Mouse (Mus musculus) forebrain, embryonic 15.5 days (tissue): ENCODE results near the gene Nos3. TPM values are rescaled to one million over a fixed set of nuclear protein-coding genes. Genes with fewer than 3 reads are reported as not detected.
A peak's percentile ranks its signal among the peaks of the same experiment; 100 is the strongest.

Experiments
- ATAC-seq: fragments of 200-750 bp; cut with Nextera tagmentation; replicated peaks from 2 replicates; pipeline ENCODE4 v1.8.0; 2017; ENCODE audit warnings: mild to moderate bottlenecking, moderate TSS enrichment, moderate library complexity
- H3K27ac ChIP-seq: fragments of 300-500 bp; sonication (generic); replicated peaks from 2 replicates; pipeline ENCODE4 v1.5.1; 2015; ENCODE audit warnings: mild to moderate bottlenecking, inconsistent platforms
- H3K27me3 ChIP-seq: fragments of 300-500 bp; sonication (generic); 2 replicates; pipeline ENCODE4 v1.6.1; 2015; ENCODE audit warnings: inconsistent platforms
- H3K36me3 ChIP-seq: fragments of 300-500 bp; sonication (generic); 2 replicates; pipeline ENCODE4 v1.6.1; 2015; ENCODE audit warnings: mild to moderate bottlenecking, inconsistent platforms
- H3K4me1 ChIP-seq: fragments of 300-500 bp; sonication (generic); 2 replicates; pipeline ENCODE4 v1.6.1; 2015; ENCODE audit warnings: inconsistent platforms
- H3K4me2 ChIP-seq: fragments of 300-500 bp; sonication (generic); replicated peaks from 2 replicates; pipeline ENCODE4 v1.6.1; 2015; ENCODE audit warnings: mild to moderate bottlenecking, inconsistent platforms
- H3K4me3 ChIP-seq: fragments of 300-500 bp; sonication (generic); 2 replicates; pipeline ENCODE4 v1.5.1; 2015; ENCODE audit warnings: mild to moderate bottlenecking, inconsistent platforms
- H3K9ac ChIP-seq: fragments of 300-500 bp; sonication (generic); replicated peaks from 2 replicates; pipeline ENCODE4 v1.6.1; 2015; ENCODE audit warnings: mild to moderate bottlenecking, inconsistent platforms
- H3K9me3 ChIP-seq: fragments of 300-500 bp; sonication (generic); 2 replicates; pipeline ENCODE4 v1.6.1; 2016; ENCODE audit warnings: inconsistent platforms
- WGBS: fragments of 180-500 bp; shearing (Covaris S2); methylation state at CpG from one replicate; pipeline ENCODE4 v1.1.7; 2015; ENCODE audit warnings: mixed read lengths; 5-methylcytosine and 5-hydroxymethylcytosine counted together
- polyA plus RNA-seq: library from polyadenylated mRNA; unstranded; fragments of >200 nt; fragmentation: Nextera tagmentation; extraction: Ambion mirVana; gene quantifications from 2 replicates; pipeline ENCODE4 v1.2.1, GENCODE M21; 2015

Nos3 gene
- 7.4 TPM in 2 replicates for polyA plus RNA-seq

GRCm38 (mm10) chr5:24364508-24364907, at the start of gene Nos3:
Nos3 (plus strand) TSS chr5:24364810.
- H3K27me3 ChIP-seq: no peaks in the 10 kb centered on the region
- no peak within 1 kb of the TSS; the same call in 1 of the 2 replicates for H3K9ac ChIP-seq
- no peaks in the 10 kb centered on the region for H3K36me3 ChIP-seq
- no peak for ATAC-seq
- H3K9me3 ChIP-seq: no peaks in the 10 kb centered on the region
- H3K4me1 ChIP-seq: no peaks in the 10 kb centered on the region
- H3K4me3 ChIP-seq: no peak within 1 kb of the TSS
- H3K27ac ChIP-seq: no peak within 1 kb of the TSS
- H3K4me2 ChIP-seq: no peak within 1 kb of the TSS
- WGBS: 29% methylated on average over 12 of the region's 12 CpGs

- H3K36me3 ChIP-seq: no peaks in the 10 kb centered on the region; the same call in 1 of the 2 replicates
- no peak overlapping the region for H3K27ac ChIP-seq
- peaks cover 29% of the 10 kb centered on the region for H3K4me1 ChIP-seq
- 13% methylated on average over 13 of the region's 13 CpGs for WGBS
- no peak overlapping the region for H3K4me3 ChIP-seq
- no peak overlapping the region for H3K9ac ChIP-seq
- no peaks in the 10 kb centered on the region for H3K9me3 ChIP-seq
- H3K4me2 ChIP-seq: no peak overlapping the region
- no peaks in the 10 kb centered on the region for H3K27me3 ChIP-seq
- 0 out of 2 replicates have a peak, but pooled peaks have one; percentile 36 for ATAC-seq
Observed at GRCm38 (mm10) chr5:24319776-24320466, 44.7 kb upstream of the Nos3 start.

DNA sequence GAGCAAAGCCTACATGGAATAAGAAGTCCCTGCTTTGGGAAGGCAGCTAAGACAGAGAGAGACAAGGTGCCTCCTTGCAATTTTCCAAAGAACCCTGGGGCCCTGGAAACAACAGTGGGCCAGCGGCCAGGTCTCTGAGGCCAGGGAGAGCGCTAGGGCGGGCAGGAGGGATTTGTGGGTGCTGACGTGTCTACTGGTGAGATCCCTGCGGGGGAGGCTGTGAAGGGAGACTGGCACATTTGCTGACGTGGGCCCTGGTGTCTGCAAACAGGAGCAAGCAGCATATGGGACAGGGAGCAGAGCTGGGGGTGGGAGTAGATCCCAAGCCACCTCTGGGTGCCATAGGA, 44.2 kb upstream of the Nos3 start:
- Histone ChIP-seq H3K4me3 (no peak overlapping the region), H3K4me2 (no peak overlapping the region), H3K9ac (no peak overlapping the region), H3K27me3 (no peaks in the 10 kb centered on the region), H3K36me3 (no peaks in the 10 kb centered on the region; the same call in 1 of the 2 replicates), H3K4me1 (peaks cover 29% of the 10 kb centered on the region), H3K9me3 (no peaks in the 10 kb centered on the region), H3K27ac (no peak overlapping the region)
- ATAC-seq: no peak
- 21% methylated on average over 6 of the region's 6 CpGs for WGBS

GRCm38 (mm10) chr5:24320894-24321293, 43.7 kb upstream of the Nos3 start:
- Histone ChIP-seq H3K4me1 (peaks cover 29% of the 10 kb centered on the region), H3K36me3 (no peaks in the 10 kb centered on the region; the same call in 1 of the 2 replicates), H3K9ac (no peak overlapping the region), H3K9me3 (no peaks in the 10 kb centered on the region), H3K27me3 (no peaks in the 10 kb centered on the region), H3K27ac (no peak overlapping the region), H3K4me3 (no peak overlapping the region), H3K4me2 (no peak overlapping the region)
- 48% methylated on average over 5 of the region's 5 CpGs for whole genome bisulfite sequencing
- ATAC-seq: no peak

DNA sequence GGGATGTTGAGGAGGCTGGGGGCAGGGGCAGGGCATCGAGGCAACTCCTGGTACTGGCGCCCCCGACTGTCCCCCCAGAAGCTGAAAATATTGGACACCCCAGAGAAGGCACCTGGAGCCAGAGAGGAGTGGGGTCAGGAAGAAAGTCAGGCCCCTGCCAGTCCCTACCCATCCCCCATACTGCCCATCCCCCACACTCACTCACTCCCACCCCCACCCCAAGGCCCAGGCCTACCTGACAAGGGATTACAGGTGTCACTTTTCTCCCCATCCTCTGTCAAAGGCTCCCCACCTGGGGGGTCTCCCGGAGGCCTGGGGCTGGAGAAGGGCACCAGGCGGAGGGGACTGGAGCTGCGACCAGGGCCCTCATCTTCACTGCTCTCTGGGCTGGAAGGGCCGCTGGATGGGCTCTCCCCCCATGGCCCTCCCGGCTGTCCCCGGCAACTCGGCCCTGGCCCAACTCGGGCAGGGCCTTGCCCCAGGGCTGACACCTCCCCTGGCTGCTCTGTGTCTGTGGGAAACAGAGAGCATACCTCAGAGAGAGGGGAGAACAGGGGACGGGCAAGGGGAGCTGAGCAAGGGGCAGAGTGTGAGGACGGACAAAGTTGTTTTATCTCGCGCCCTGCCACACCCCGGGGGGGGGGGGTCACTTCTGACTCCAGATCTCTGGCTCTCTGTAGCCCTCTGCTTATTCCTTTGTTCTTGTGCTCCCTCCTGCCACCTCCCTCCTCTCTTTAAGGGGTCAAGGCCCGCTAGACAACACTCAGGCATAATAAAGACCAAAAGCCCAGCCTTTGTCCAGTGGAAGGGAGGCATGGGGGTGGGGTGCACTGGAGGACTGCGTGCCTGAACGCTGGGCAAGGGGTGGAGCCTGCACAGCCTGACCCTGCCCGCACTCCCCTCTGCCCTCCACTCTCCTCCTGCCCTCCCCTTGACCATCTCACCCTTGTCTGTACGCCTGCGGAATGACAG, 42.6 kb upstream of the Nos3 start:
- WGBS: 12% methylated on average over 22 of the region's 22 CpGs
- Histone ChIP-seq H3K4me1 (peaks cover 29% of the 10 kb centered on the region), H3K4me2 (no peak overlapping the region), H3K9ac (no peak overlapping the region), H3K27me3 (no peaks in the 10 kb centered on the region), H3K9me3 (no peaks in the 10 kb centered on the region), H3K27ac (no peak overlapping the region), H3K4me3 (no peak overlapping the region), H3K36me3 (peaks cover 6% of the 10 kb centered on the region)
- ATAC-seq: no peak

DNA sequence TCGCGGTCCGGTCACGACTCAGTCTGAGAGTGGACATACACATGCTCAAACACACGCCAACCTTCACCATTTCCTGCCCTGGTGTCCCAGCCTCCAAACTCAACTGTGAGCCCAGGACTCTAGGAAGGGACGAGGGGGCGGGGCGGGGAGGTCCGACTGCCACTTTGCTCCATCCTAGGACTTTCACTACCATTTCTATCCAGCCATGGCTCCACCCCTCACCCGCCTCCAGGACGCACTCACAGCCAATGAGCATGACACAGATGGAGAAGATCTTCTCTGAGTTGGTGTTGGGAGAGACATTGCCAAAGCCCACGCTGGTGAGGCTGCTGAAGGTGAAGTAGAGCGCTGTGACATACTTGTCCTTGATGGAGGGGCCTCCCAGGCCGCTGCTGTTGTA, 39.4 kb upstream of the Nos3 start:
- WGBS: 58% methylated on average over 14 of the region's 14 CpGs
- Histone ChIP-seq H3K4me2 (no peak overlapping the region), H3K4me1 (peaks cover 36% of the 10 kb centered on the region), H3K27me3 (no peaks in the 10 kb centered on the region), H3K27ac (no peak overlapping the region), H3K36me3 (peaks cover 6% of the 10 kb centered on the region), H3K4me3 (no peak overlapping the region), H3K9ac (no peak overlapping the region), H3K9me3 (no peaks in the 10 kb centered on the region)
- no peak for ATAC-seq

GRCm38 (mm10) chr5:24326166-24326841, 38.3 kb upstream of the Nos3 start:
- Histone ChIP-seq H3K36me3 (peaks cover 6% of the 10 kb centered on the region), H3K4me2 (no peak overlapping the region), H3K27me3 (no peaks in the 10 kb centered on the region), H3K9ac (no peak overlapping the region), H3K4me3 (no peak overlapping the region), H3K27ac (no peak overlapping the region), H3K9me3 (no peaks in the 10 kb centered on the region), H3K4me1 (peaks cover 27% of the 10 kb centered on the region)
- no peak for ATAC-seq
- 91% methylated on average over 15 of the region's 15 CpGs for WGBS

GRCm38 (mm10) chr5:24326842-24327417, 37.7 kb upstream of the Nos3 start:
- Histone ChIP-seq H3K4me2 (no peak overlapping the region), H3K36me3 (peaks cover 6% of the 10 kb centered on the region), H3K27ac (no peak overlapping the region), H3K4me3 (no peak overlapping the region), H3K9ac (no peak overlapping the region), H3K27me3 (no peaks in the 10 kb centered on the region), H3K9me3 (no peaks in the 10 kb centered on the region), H3K4me1 (peaks cover 25% of the 10 kb centered on the region)
- no peak for ATAC-seq
- WGBS: 63% methylated on average over 4 of the region's 4 CpGs

- Histone ChIP-seq H3K9me3 (no peaks in the 10 kb centered on the region), H3K4me3 (peak overlapping the region; percentile 21), H3K9ac (peak overlapping the region; percentile 38), H3K27me3 (no peaks in the 10 kb centered on the region), H3K27ac (no peak overlapping the region; the same call in 1 of the 2 replicates), H3K36me3 (peaks cover 6% of the 10 kb centered on the region), H3K4me1 (peaks cover 17% of the 10 kb centered on the region), H3K4me2 (peak overlapping the region; percentile 46)
- WGBS: 52% methylated on average over 6 of the region's 6 CpGs
- ATAC-seq: peak; percentile 32; the same call in 1 of the 2 replicates
Observed at GRCm38 (mm10) chr5:24328813-24329211, 35.8 kb upstream of the Nos3 start.

DNA sequence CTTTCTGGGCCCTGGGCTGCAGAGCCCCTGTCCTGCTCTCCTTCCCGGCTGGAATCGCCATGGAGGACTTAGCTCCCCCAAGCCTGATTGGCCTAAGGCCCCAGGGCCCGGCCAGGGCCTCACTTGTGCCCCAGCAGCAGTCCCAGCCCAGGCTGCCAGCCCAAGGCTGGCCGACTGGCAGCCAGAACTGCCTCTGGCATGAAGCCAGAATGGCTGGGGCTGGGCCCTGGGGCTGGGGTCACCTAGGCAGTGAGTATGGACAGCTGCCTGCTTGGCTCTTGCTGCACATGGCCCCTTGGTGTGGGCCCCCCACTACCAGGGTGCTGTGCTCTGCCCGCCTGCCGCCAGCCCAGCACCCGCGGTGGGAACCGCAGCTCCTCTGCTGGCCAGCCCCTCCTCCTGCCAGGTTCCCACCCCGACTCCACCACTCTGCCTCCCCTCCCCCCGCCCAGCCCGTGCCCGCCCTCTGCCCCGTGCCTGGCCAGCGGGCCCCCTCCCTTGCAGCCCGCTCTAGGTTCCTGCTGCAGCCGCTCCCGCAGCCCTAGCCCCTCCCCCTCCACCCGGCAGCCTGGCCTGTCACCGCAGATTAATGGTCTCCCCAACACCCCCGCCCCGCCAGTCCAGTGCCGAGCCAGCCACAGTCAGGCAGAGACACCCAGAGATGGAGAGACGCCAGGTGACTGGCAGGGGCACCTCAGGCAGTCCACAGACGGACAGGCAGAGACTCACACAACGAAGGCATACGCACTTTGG, 35.2 kb upstream of the Nos3 start:
- peak; percentile 67 for ATAC-seq
- Histone ChIP-seq H3K27ac (no peak overlapping the region; the same call in 1 of the 2 replicates), H3K4me2 (peak overlapping the region; percentile 46), H3K27me3 (no peaks in the 10 kb centered on the region), H3K36me3 (peaks cover 6% of the 10 kb centered on the region; the same call in 1 of the 2 replicates), H3K9me3 (no peaks in the 10 kb centered on the region), H3K4me3 (peak overlapping the region; percentile 21), H3K9ac (peak overlapping the region; percentile 38), H3K4me1 (peaks cover 17% of the 10 kb centered on the region)
- 3% methylated on average over 26 of the region's 27 CpGs for WGBS

GRCm38 (mm10) chr5:24329965-24330298, 34.7 kb upstream of the Nos3 start:
- H3K36me3 ChIP-seq: peaks cover 6% of the 10 kb centered on the region; the same call in 1 of the 2 replicates
- peaks cover 17% of the 10 kb centered on the region for H3K4me1 ChIP-seq
- no peak overlapping the region for H3K4me3 ChIP-seq
- WGBS: 44% methylated on average over 5 of the region's 5 CpGs
- H3K4me2 ChIP-seq: no peak overlapping the region
- no peak overlapping the region; the same call in 1 of the 2 replicates for H3K27ac ChIP-seq
- H3K27me3 ChIP-seq: no peaks in the 10 kb centered on the region
- no peak overlapping the region for H3K9ac ChIP-seq
- no peak; the same call in 1 of the 2 replicates for ATAC-seq
- no peaks in the 10 kb centered on the region for H3K9me3 ChIP-seq
